Mouse (Mus musculus) frontal cortex, postnatal 25 days (tissue): ENCODE data around the gene Tbx15.
"Not testable (repeated sequence)": the region's sequence is repeated elsewhere in the genome, so short reads cannot be mapped to it uniquely, and the experiment has no call there.

Experiments used
- DNase-seq, 2 experiments: peaks; one replicate each; pipeline ENCODE4 v3.0.0; 2022; ENCODE audit warnings: low spot score in 2 of 2

Gene Tbx15

GRCm38 (mm10) chr3:99266752-99267303 lies 26.6 kb downstream of the Tbx15 start:
- DNase-seq, result no peak

- no peak for DNase-seq
Observed at GRCm38 (mm10) chr3:99277973-99278580, 37.9 kb downstream of the Tbx15 start.

GRCm38 (mm10) chr3:99279718-99280117 lies 39.5 kb downstream of the Tbx15 start:
- no peak for DNase-seq

- no peak for DNase-seq
Observed at GRCm38 (mm10) chr3:99281453-99281852, 41.3 kb downstream of the Tbx15 start.

- no peak for DNase-seq
Observed at GRCm38 (mm10) chr3:99288302-99288701, 48.1 kb downstream of the Tbx15 start.

- DNase-seq, result no peak
Observed at GRCm38 (mm10) chr3:99290064-99290702, 50.0 kb downstream of the Tbx15 start.

- DNase-seq, result no peak
Observed at GRCm38 (mm10) chr3:99290878-99291277, 50.7 kb downstream of the Tbx15 start.

- DNase-seq, result no peak
Observed at GRCm38 (mm10) chr3:99291386-99291785, 51.2 kb downstream of the Tbx15 start.

- peak; percentile 7 to 8 for DNase-seq
Observed at GRCm38 (mm10) chr3:99292531-99292931, 52.4 kb downstream of the Tbx15 start.

GRCm38 (mm10) chr3:99294209-99294608 lies 54.0 kb downstream of the Tbx15 start:
- DNase-seq, result not testable (repeated sequence)

- no peak for DNase-seq
Observed at GRCm38 (mm10) chr3:99295301-99295700, 55.1 kb downstream of the Tbx15 start.

GRCm38 (mm10) chr3:99296186-99296585 lies 56.0 kb downstream of the Tbx15 start:
- DNase-seq, result no peak

- DNase-seq, result no peak
Observed at GRCm38 (mm10) chr3:99300846-99301245, 60.7 kb downstream of the Tbx15 start.

GRCm38 (mm10) chr3:99310877-99311276 lies 70.7 kb downstream of the Tbx15 start:
- DNase-seq, result no peak

GRCm38 (mm10) chr3:99311943-99312635 lies 71.9 kb downstream of the Tbx15 start:
- no peak for DNase-seq

GRCm38 (mm10) chr3:99322345-99322744 lies 82.2 kb downstream of the Tbx15 start:
- no peak for DNase-seq

- DNase-seq, result no peak
Observed at GRCm38 (mm10) chr3:99329316-99329715, 89.1 kb downstream of the Tbx15 start.

GRCm38 (mm10) chr3:99331086-99331485 lies 90.9 kb downstream of the Tbx15 start:
- DNase-seq, result no peak

- no peak for DNase-seq
Observed at GRCm38 (mm10) chr3:99336866-99337265, 96.7 kb downstream of the Tbx15 start.

- DNase-seq, result no peak
Observed at GRCm38 (mm10) chr3:99338756-99339155, 98.6 kb downstream of the Tbx15 start.

GRCm38 (mm10) chr3:99340021-99340420 lies 99.8 kb downstream of the Tbx15 start:
- no peak for DNase-seq

GRCm38 (mm10) chr3:99379616-99380250 lies 139.6 kb downstream of the Tbx15 start:
- no peak for DNase-seq
